Comparison of ENCODE assay signal across 25 mouse cellular contexts in the genomic region with DNA sequence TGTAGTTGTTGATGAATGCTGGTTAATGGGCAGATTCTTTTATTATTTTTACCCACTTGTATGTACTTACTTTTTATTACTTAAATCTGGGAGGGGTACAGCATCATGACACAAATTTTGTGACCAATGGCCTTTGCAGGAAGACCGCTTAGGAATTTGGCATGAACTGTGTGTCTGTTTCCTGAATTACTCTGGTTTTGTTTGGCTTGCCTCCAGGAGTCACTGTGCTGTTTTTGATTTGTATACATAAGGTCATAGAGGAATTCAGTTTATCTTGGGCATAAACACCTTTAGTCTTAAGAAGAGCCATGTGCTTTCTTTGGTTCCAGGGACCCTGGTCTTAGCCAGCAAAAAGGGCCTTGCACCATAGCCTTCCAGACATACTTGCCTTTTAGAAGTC. TPM values are rescaled to one million over a fixed set of nuclear protein-coding genes. Genes with fewer than 3 reads are reported as not detected.
DNase-seq lines count a peak whose midpoint lies in the region; ATAC-seq and TF ChIP-seq lines count a peak whose summit lies in the region.
"Had no signal": no experiment of that assay in that cellular context is flagged by ENCODE, and none has a peak within 500 bp of the region (broad histone marks: within the 10 kb centered on the region; RNA-seq: fewer than 3 reads in every experiment).

No protein-coding gene starts in this region.

- H3K36me3 ChIP-seq in kidney, postnatal 0 days (ENCODE audit: insufficient read depth, low read length), result no peaks in the 10 kb centered on the region
- peaks cover 59% of the 10 kb centered on the region for H3K36me3 ChIP-seq in kidney, embryonic 15.5 days
- no peaks in the 10 kb centered on the region for H3K36me3 ChIP-seq in lung, postnatal 0 days (ENCODE audit: insufficient read depth, low read length)
- H3K36me3 ChIP-seq in limb, embryonic 13.5 days, result peaks cover 30% of the 10 kb centered on the region
- H3K36me3 ChIP-seq in midbrain, embryonic 11.5 days (ENCODE audit: control insufficient read depth, insufficient read depth, low read length), result no peaks in the 10 kb centered on the region; the same call in 1 of the 2 replicates

- 67% methylated on average over 1 of the region's 1 CpGs for WGBS in kidney, postnatal 0 days
- WGBS in kidney, embryonic 15.5 days, result 77% methylated on average over 1 of the region's 1 CpGs
- WGBS in lung, postnatal 0 days, result 61% methylated on average over 1 of the region's 1 CpGs
- WGBS in limb, embryonic 13.5 days, result 70% methylated on average over 1 of the region's 1 CpGs
- 91% methylated on average over 1 of the region's 1 CpGs for WGBS in midbrain, embryonic 11.5 days

- no peak overlapping the region for H3K9ac ChIP-seq in kidney, postnatal 0 days (ENCODE audit: low read depth, low read length)
- no peak overlapping the region for H3K9ac ChIP-seq in kidney, embryonic 15.5 days
- H3K9ac ChIP-seq in lung, postnatal 0 days (replicated peaks; ENCODE audit: low read depth), result no peak overlapping the region
- H3K9ac ChIP-seq in limb, embryonic 13.5 days, result no peak overlapping the region
- H3K9ac ChIP-seq in midbrain, embryonic 11.5 days (ENCODE audit: low read length), result no peak overlapping the region
- H3K9ac ChIP-seq: embryonic facial prominence, embryonic 15.5 days; limb, embryonic 15.5 days had no signal

- TF ChIP-seq EP300 in lung, postnatal 0 days (IDR thresholded peaks at IDR 0.05), result peak; percentile 29; the same call in 1 of the 2 replicates

- H3K9me3 ChIP-seq in kidney, postnatal 0 days (replicated peaks; ENCODE audit: low read length), result no peaks in the 10 kb centered on the region
- H3K9me3 ChIP-seq in kidney, embryonic 15.5 days (replicated peaks), result no peaks in the 10 kb centered on the region
- H3K9me3 ChIP-seq in lung, postnatal 0 days (ENCODE audit: low read length), result no peaks in the 10 kb centered on the region
- no peaks in the 10 kb centered on the region for H3K9me3 ChIP-seq in limb, embryonic 13.5 days
- H3K9me3 ChIP-seq in midbrain, embryonic 11.5 days (ENCODE audit: control insufficient read depth, low read length), result no peaks in the 10 kb centered on the region
- H3K9me3 ChIP-seq: embryonic facial prominence, embryonic 15.5 days; limb, embryonic 15.5 days had no signal

- no peak overlapping the region for H3K27ac ChIP-seq in kidney, postnatal 0 days
- H3K27ac ChIP-seq in kidney, embryonic 15.5 days, result no peak overlapping the region
- H3K27ac ChIP-seq in lung, postnatal 0 days (ENCODE audit: low read length), result no peak overlapping the region
- H3K27ac ChIP-seq in limb, embryonic 13.5 days, result no peak overlapping the region
- no peak overlapping the region for H3K27ac ChIP-seq in midbrain, embryonic 11.5 days (ENCODE audit: low read depth, low read length)
- H3K27ac ChIP-seq: embryonic facial prominence, embryonic 15.5 days; limb, embryonic 15.5 days had no signal

- peak; percentile 16 for DNase-seq in kidney, postnatal 0 days (ENCODE audit: low spot score)
- DNase-seq in lung, postnatal 0 days (ENCODE audit: low spot score), result peak; percentile 11
- no peak for DNase-seq in lung, adult 18-20 months
- no peak for DNase-seq in layer of hippocampus, postnatal 14 days (ENCODE audit: low spot score in 2 of 2)
- no peak for DNase-seq in midbrain, embryonic 11.5 days (ENCODE audit: low spot score, missing footprints)
- DNase-seq: adrenal gland, postnatal 10 days; cerebellum, postnatal 10 days; gastrocnemius, postnatal 36 days; right cerebral cortex, postnatal 14 days; spleen, adult 18-20 months; thymus, adult 18-20 months; thymus, postnatal 4 days had no signal

- H3K27me3 ChIP-seq in kidney, postnatal 0 days (ENCODE audit: insufficient read depth, low read length), result no peaks in the 10 kb centered on the region
- no peaks in the 10 kb centered on the region for H3K27me3 ChIP-seq in kidney, embryonic 15.5 days
- H3K27me3 ChIP-seq in lung, postnatal 0 days (replicated peaks; ENCODE audit: insufficient read depth, low read length), result no peaks in the 10 kb centered on the region
- H3K27me3 ChIP-seq in limb, embryonic 13.5 days, result no peaks in the 10 kb centered on the region
- H3K27me3 ChIP-seq in midbrain, embryonic 11.5 days (ENCODE audit: control insufficient read depth, insufficient read depth, low read length), result no peaks in the 10 kb centered on the region
- H3K27me3 ChIP-seq: embryonic facial prominence, embryonic 15.5 days; limb, embryonic 15.5 days; Patski had no signal

- no peak overlapping the region for H3K4me3 ChIP-seq in kidney, postnatal 0 days (replicated peaks; ENCODE audit: low read depth, low read length)
- H3K4me3 ChIP-seq in kidney, embryonic 15.5 days (replicated peaks), result no peak overlapping the region
- H3K4me3 ChIP-seq in lung, postnatal 0 days (ENCODE audit: low read depth, low read length), result no peak overlapping the region
- H3K4me3 ChIP-seq in limb, embryonic 13.5 days, result no peak overlapping the region
- H3K4me3 ChIP-seq in midbrain, embryonic 11.5 days (ENCODE audit: low read depth, low read length), result no peak overlapping the region
- H3K4me3 ChIP-seq: embryonic facial prominence, embryonic 15.5 days; limb, embryonic 15.5 days had no signal

- no peaks in the 10 kb centered on the region for H3K4me1 ChIP-seq in kidney, postnatal 0 days (replicated peaks; ENCODE audit: insufficient read depth, low read length)
- no peaks in the 10 kb centered on the region for H3K4me1 ChIP-seq in kidney, embryonic 15.5 days
- no peaks in the 10 kb centered on the region for H3K4me1 ChIP-seq in lung, postnatal 0 days (ENCODE audit: insufficient read depth, low read depth, low read length)
- H3K4me1 ChIP-seq in limb, embryonic 13.5 days, result peaks cover 6% of the 10 kb centered on the region; the same call in 1 of the 2 replicates
- H3K4me1 ChIP-seq in midbrain, embryonic 11.5 days (ENCODE audit: control insufficient read depth, insufficient read depth, low read length), result no peaks in the 10 kb centered on the region
- H3K4me1 ChIP-seq: embryonic facial prominence, embryonic 15.5 days; limb, embryonic 15.5 days had no signal

- no peak overlapping the region for H3K4me2 ChIP-seq in kidney, postnatal 0 days (ENCODE audit: low read length)
- H3K4me2 ChIP-seq in kidney, embryonic 15.5 days, result no peak overlapping the region
- H3K4me2 ChIP-seq in lung, postnatal 0 days (replicated peaks; ENCODE audit: low read depth, low read length), result no peak overlapping the region
- no peak overlapping the region for H3K4me2 ChIP-seq in limb, embryonic 13.5 days (replicated peaks)
- no peak overlapping the region for H3K4me2 ChIP-seq in midbrain, embryonic 11.5 days
- H3K4me2 ChIP-seq: embryonic facial prominence, embryonic 15.5 days; limb, embryonic 15.5 days had no signal

- no peak for TF ChIP-seq CTCF in kidney, postnatal 0 days (IDR thresholded peaks at IDR 0.05; ENCODE audit: low read depth)
- TF ChIP-seq CTCF in lung, postnatal 0 days (IDR thresholded peaks at IDR 0.05), result no peak

- no peak for ATAC-seq in kidney, postnatal 0 days (replicated peaks; ENCODE audit: low FRiP score, low read depth)
- no peak for ATAC-seq in kidney, embryonic 15.5 days (replicated peaks; ENCODE audit: low FRiP score)
- ATAC-seq in lung, postnatal 0 days, result no peak
- ATAC-seq in limb, embryonic 13.5 days (ENCODE audit: low FRiP score, low read depth), result peak; percentile 48; the same call in 1 of the 2 replicates
- no peak for ATAC-seq in midbrain, embryonic 11.5 days (ENCODE audit: low FRiP score)
- ATAC-seq: forebrain, embryonic 16.5 days; Patski had no signal

RNA-seq across cellular contexts. Expression of gene Fancd2, which starts 33.1 kb away (rescaled TPM):
- polyA plus RNA-seq in kidney, postnatal 0 days (2015; fragmentation: Nextera tagmentation; extraction: Ambion mirVana), result 3.0 and 5.1 TPM in 2 replicates
- polyA plus RNA-seq in kidney, embryonic 15.5 days (2015; fragmentation: Nextera tagmentation; extraction: Ambion mirVana), result 13.9 and 15.2 TPM in 2 replicates
- polyA plus RNA-seq in lung, postnatal 0 days (2015; fragmentation: Nextera tagmentation; extraction: Ambion mirVana), result 0.53 and 1.0 TPM in 2 replicates
- 11.6 and 11.7 TPM in 2 replicates for polyA plus RNA-seq in limb, embryonic 13.5 days (2015; fragmentation: Nextera tagmentation; extraction: Ambion mirVana)
- 1 to 10 TPM; 2.5 to 4.1 TPM for total RNA-seq in layer of hippocampus, postnatal 14 days (2021)
- 13.5 and 15.6 TPM in 2 replicates for polyA plus RNA-seq in midbrain, embryonic 11.5 days (2014; fragmentation: Nextera tagmentation; extraction: Ambion mirVana)

RNA-seq across cellular contexts. Expression of gene Emc3, which starts 33.1 kb away (rescaled TPM):
- 114 and 118 TPM in 2 replicates for polyA plus RNA-seq in kidney, postnatal 0 days (2015; fragmentation: Nextera tagmentation; extraction: Ambion mirVana)
- 108 and 111 TPM in 2 replicates for polyA plus RNA-seq in kidney, embryonic 15.5 days (2015; fragmentation: Nextera tagmentation; extraction: Ambion mirVana)
- 93.7 and 95.7 TPM in 2 replicates for polyA plus RNA-seq in lung, postnatal 0 days (2015; fragmentation: Nextera tagmentation; extraction: Ambion mirVana)
- 94.0 and 98.4 TPM in 2 replicates for polyA plus RNA-seq in limb, embryonic 13.5 days (2015; fragmentation: Nextera tagmentation; extraction: Ambion mirVana)
- 10 to 100 TPM; 79.0 to 80.5 TPM for total RNA-seq in layer of hippocampus, postnatal 14 days (2021)
- 88.4 and 90.0 TPM in 2 replicates for polyA plus RNA-seq in midbrain, embryonic 11.5 days (2014; fragmentation: Nextera tagmentation; extraction: Ambion mirVana)

RNA-seq across cellular contexts. Expression of gene Fancd2os, which starts 36.0 kb away (rescaled TPM):
- 1.6 TPM in 2 replicates for polyA plus RNA-seq in kidney, postnatal 0 days (2015; fragmentation: Nextera tagmentation; extraction: Ambion mirVana)
- polyA plus RNA-seq in kidney, embryonic 15.5 days (2015; fragmentation: Nextera tagmentation; extraction: Ambion mirVana), result 0.84 and 0.87 TPM in 2 replicates
- polyA plus RNA-seq in lung, postnatal 0 days (2015; fragmentation: Nextera tagmentation; extraction: Ambion mirVana), result 0.18 TPM in 1 of 2 replicates, not detected in the other
- polyA plus RNA-seq in limb, embryonic 13.5 days (2015; fragmentation: Nextera tagmentation; extraction: Ambion mirVana), result not detected in 2 replicates
- under 1 TPM; 0.23 to 0.45 TPM for total RNA-seq in layer of hippocampus, postnatal 14 days (2021)
- 0.42 and 0.47 TPM in 2 replicates for polyA plus RNA-seq in midbrain, embryonic 11.5 days (2014; fragmentation: Nextera tagmentation; extraction: Ambion mirVana)
- total RNA-seq: adrenal gland, postnatal 10 days; gastrocnemius, postnatal 36 days; heart, postnatal 10 days; megakaryocyte-erythroid progenitor cell, adult 5-6 weeks; midbrain, postnatal 0 days; neutrophil, adult 5-6 weeks had no signal
- polyA plus RNA-seq: embryonic facial prominence, embryonic 15.5 days; forebrain, embryonic 16.5 days; hindbrain, embryonic 11.5 days; large intestine, adult 2 months; limb, embryonic 15.5 days; liver, embryonic 16.5 days; Patski had no signal

RNA-seq across cellular contexts. Expression of gene Brk1, which starts 40.0 kb away (rescaled TPM):
- 236 and 242 TPM in 2 replicates for polyA plus RNA-seq in kidney, postnatal 0 days (2015; fragmentation: Nextera tagmentation; extraction: Ambion mirVana)
- 206 and 211 TPM in 2 replicates for polyA plus RNA-seq in kidney, embryonic 15.5 days (2015; fragmentation: Nextera tagmentation; extraction: Ambion mirVana)
- 215 and 225 TPM in 2 replicates for polyA plus RNA-seq in lung, postnatal 0 days (2015; fragmentation: Nextera tagmentation; extraction: Ambion mirVana)
- 232 and 239 TPM in 2 replicates for polyA plus RNA-seq in limb, embryonic 13.5 days (2015; fragmentation: Nextera tagmentation; extraction: Ambion mirVana)
- 100 to 1,000 TPM; 228 to 229 TPM for total RNA-seq in layer of hippocampus, postnatal 14 days (2021)
- polyA plus RNA-seq in midbrain, embryonic 11.5 days (2014; fragmentation: Nextera tagmentation; extraction: Ambion mirVana), result 223 and 232 TPM in 2 replicates

RNA-seq across cellular contexts. Expression of gene Vhl, which starts 59.2 kb away (rescaled TPM):
- polyA plus RNA-seq in kidney, postnatal 0 days (2015; fragmentation: Nextera tagmentation; extraction: Ambion mirVana), result 33.5 and 36.9 TPM in 2 replicates
- polyA plus RNA-seq in kidney, embryonic 15.5 days (2015; fragmentation: Nextera tagmentation; extraction: Ambion mirVana), result 36.1 and 39.3 TPM in 2 replicates
- polyA plus RNA-seq in lung, postnatal 0 days (2015; fragmentation: Nextera tagmentation; extraction: Ambion mirVana), result 28.2 and 30.6 TPM in 2 replicates
- polyA plus RNA-seq in limb, embryonic 13.5 days (2015; fragmentation: Nextera tagmentation; extraction: Ambion mirVana), result 56.5 and 56.6 TPM in 2 replicates
- total RNA-seq in layer of hippocampus, postnatal 14 days (2021), result 10 to 100 TPM; 51.9 to 54.7 TPM
- 60.9 and 62.4 TPM in 2 replicates for polyA plus RNA-seq in midbrain, embryonic 11.5 days (2014; fragmentation: Nextera tagmentation; extraction: Ambion mirVana)

Comparison
In these comparisons a context has a peak if more than half of its experiments do, and no peak if none do; other contexts are left out.
1. DNase-seq: peak in kidney, postnatal 0 days (single experiment) and lung, postnatal 0 days (single experiment); none in lung, adult 18-20 months (0 of 2), layer of hippocampus, postnatal 14 days (0 of 2) and midbrain, embryonic 11.5 days (single experiment).